Mouse (Mus musculus) brain, embryonic 14.5 days (tissue): ENCODE results near the gene Lins1.

Experiments
- CTCF ChIP-seq: fragments of 200-500 bp; IDR thresholded peaks from 2 replicates; pipeline ENCODE4 v1.5.1; 2012; ENCODE audit warnings: inconsistent platforms, mild to moderate bottlenecking, moderate library complexity, borderline replicate concordance; ENCODE audit not compliant: insufficient read depth, insufficient read length; ENCODE audit errors: extremely low read depth
- POLR2A ChIP-seq: fragments of 200-500 bp; IDR thresholded peaks from 2 replicates; pipeline ENCODE4 v1.6.1; 2012; ENCODE audit warnings: mild to moderate bottlenecking, inconsistent platforms, borderline replicate concordance; ENCODE audit not compliant: poor library complexity, insufficient read depth, insufficient read length, severe bottlenecking; ENCODE audit errors: extremely low read depth

DNA sequence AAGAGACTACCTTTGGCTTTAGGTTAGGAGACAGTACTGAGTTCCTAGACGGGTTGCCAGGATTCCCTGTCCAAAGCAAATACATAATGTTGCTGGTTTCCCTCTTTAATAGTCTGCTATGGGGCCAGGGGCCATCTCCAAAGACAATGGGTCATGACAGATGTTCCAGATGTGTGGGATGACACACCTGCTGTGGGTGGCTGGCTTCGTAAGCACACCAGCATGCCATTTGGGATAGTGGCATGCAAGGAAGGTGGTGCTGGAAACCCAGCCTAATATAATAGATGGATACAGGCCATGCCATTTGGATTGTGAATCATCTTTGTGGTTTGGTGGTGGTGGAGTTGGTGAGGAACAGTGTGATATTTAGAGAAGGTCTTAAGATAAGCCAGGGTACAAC lies 39.5 kb downstream of the Lins1 start:
- TF ChIP-seq POLR2A (no peak), CTCF (no peak)
